Mouse (Mus musculus): ENCODE results near the gene Galnt7.

The Galnt7 gene

DNA sequence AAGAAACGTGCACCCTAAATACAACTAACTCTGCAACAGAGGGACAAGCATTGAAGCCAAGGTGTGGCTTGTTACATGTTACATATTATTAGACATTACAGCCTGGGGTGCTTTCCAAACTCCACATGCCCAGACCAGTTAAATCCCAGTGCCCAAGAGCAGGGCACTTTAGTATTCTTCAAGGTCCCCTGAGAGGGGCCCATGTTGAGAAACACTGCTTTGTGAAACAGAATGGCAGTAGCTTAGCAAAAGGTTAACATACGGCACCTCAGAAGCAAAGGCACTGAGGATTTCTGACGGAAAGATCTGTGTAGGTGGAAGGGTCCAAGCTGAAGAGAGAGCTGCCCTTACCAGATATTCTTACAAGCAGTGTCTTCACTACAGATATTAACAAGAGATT is 67.0 kb downstream of the Galnt7 start:
- DNase-seq (ENCODE audit: low read depth in 2 of 2, low spot score in 2 of 2): no peak

DNA sequence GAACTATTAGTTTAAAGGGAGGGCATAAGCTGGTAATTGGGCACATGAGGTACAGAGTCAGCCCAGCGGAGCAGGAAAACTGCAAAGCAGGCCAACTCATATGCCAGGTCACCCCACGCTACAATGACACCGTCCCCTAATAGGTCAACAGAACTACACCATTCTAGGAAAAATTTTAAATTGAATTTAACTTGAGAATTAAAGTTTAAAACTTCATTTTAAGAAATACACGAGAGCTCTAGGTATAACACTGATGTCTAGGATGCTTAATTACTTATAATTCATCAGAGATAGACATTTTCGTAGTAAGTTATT is 67.7 kb downstream of the Galnt7 start:
- DNase-seq (ENCODE audit: low read depth in 2 of 2, low spot score in 2 of 2): no peak

DNA sequence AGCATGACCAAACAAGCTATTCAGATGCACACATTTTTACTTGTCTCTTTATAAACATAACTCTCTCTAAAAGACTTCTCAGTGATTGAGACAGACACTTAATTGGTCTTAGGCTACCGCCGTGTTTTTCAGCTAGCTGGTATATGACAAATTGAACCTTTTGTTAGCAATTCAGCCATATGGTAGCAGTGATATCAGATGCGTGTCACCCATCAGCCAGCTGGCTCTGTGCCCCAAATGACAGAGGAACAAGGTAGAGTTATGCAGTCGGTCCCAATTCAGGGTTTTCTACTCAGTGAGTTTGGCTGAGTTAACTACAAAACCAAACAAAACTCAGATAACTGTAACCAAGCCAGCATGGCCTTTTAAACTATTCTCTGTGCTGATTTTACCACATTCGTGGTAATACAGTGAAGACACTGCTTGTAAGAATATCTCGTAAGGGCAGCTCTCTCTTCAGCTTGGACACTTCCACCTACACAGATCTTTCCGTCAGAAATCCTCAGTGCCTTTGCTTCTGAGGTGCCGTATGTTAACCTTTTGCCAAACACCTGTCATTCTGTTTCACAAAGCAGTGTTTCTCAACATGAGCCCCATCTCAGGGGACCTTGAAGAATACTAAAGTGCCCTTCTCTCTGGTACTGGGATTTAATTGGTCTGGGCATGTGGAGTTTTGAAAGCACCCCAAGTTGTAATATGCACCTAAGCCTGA is 68.3 kb downstream of the Galnt7 start:
- DNase-seq (ENCODE audit: low read depth in 2 of 2, low spot score in 2 of 2): no peak

DNA sequence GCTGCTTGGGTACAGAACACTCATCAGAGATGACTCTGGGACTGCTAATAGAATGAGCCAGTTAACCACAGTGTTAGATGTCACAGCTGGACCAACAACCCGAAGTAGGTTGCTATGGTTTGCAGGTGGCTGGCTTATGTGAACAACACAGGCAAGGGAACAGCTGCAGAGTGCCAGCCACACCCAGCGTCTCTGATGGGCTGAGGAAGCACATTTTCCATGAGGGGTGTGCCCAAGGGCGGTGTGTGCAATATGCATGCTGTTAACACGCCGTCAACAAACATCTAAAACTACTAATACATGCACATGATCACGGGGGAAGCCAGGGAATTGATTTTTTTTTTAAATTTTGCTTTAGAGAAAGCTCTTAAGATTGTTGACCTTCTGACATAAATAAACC is 73.0 kb downstream of the Galnt7 start:
- peak; percentile 6 to 16 for DNase-seq (ENCODE audit: low read depth in 2 of 2, low spot score in 2 of 2)

DNA sequence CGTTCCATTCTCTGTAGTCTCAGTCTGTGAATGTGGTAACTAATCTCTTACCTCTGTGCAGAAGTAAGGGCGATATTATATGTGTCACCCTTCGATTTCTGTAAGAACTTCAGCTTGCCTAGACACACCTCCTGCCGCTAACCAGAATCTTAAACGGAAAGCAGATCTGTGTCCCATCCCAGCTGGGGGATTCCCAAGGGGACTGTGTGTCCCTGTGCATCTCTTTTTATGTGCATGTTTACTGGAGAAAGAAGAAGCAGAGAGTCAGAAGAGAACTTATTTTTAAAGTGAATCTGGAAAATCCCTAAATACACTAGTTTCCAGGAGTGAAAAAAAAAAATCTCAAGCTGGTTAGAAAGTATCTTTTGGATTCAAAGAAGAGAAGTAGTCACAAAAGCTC is 75.5 kb downstream of the Galnt7 start:
- DNase-seq (ENCODE audit: low read depth in 2 of 2, low spot score in 2 of 2): no peak

DNA sequence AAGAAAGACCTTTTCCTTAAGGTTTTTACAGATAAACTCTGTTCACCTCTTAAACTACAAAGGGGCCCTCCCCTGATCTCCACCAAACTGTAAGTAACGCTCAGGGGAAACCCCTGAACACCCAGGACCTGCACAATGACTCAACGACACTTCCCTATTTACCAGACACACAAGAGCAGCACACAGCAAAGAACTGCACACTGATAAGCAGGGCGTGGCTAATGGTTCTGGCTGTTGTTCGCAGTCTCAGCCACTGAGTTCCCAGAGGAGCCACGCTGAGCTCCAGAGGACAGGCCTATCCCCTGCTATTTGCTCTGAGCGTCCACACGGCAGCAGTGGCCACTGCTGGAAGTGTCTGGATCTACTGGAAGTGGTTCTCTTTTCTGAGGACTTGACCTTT is 76.6 kb downstream of the Galnt7 start:
- peak; percentile 10 to 22 for DNase-seq (ENCODE audit: low read depth in 2 of 2, low spot score in 2 of 2)

DNA sequence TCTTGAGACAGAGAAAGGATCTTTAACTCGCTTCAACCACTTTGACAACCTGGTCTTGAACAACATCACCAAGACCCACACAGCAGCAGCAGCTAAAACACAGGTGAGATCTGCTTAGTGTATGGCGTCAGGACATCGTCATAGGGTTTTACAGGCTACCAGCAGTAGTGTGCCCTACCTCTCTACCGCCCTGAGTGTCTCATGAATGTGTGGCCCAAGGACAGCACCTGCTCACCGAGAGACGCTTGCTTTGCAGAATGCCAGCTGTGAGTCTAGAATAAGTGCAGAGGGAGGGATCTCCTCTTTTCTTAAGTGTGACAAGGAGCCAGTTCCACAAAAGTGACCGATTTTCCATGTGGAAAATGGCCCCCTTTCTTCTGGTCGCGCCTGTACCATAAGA is 77.5 kb downstream of the Galnt7 start:
- no peak for DNase-seq (ENCODE audit: low read depth in 2 of 2, low spot score in 2 of 2)

DNA sequence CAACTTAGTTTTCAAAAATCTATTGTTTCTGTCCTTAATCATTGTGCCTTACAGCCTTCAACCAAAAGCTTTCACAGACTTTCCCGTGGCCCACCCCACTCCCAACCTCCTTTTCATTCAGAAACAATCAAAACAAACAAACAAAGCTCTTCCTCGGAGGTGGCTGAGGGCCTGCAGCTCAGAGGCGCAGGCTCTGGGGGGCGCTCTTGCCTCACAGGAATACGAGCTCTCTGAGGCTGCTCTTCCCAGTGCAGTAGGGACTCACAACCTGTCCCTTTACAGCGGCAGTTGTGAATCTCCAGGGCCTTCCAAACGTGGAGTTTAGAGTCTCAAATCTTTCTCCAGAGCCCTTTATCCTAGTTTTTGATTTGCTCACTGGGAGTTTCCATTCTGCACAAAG is 78.4 kb downstream of the Galnt7 start:
- peak; percentile 61 to 71 for DNase-seq (ENCODE audit: low read depth in 2 of 2, low spot score in 2 of 2)

DNA sequence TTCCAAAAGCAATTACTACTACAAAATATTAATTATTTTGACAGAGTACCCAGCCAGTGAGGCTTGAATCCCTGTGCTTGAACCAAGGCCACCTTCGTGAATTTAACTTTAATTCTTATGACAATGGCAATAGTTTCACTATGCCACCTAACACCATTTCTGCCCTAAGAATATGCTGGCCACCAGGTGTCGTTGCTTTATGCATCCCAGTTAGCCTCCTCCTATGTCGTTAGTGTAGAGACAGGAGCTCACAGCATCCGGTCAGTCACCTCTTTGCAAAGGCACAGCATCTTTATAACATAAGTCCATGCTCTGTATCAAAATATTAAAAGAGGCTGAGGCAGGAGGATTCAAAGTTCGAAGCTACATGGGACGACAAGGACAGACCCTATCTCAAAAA is 79.0 kb downstream of the Galnt7 start:
- DNase-seq (ENCODE audit: low read depth in 2 of 2, low spot score in 2 of 2): no peak

DNA sequence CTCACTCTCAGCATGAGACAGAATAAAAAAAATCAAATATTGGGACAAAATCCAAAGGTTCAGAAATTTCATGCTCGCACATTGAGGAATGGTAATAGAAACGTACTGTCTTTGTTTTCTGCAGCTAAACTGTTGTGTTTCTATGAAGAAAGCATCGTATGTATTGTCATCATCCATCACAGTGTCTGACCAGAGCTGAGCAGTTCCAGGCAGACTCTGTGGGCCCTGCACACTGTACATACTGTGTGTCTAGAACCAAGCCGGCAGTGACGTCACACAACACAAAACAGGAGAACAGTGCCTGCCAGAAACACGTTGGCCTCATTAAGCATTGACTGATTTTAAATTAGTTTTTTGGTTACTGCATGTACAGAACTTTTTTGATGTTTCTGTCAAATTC is 82.9 kb downstream of the Galnt7 start:
- no peak for DNase-seq (ENCODE audit: low read depth in 2 of 2, low spot score in 2 of 2)

DNA sequence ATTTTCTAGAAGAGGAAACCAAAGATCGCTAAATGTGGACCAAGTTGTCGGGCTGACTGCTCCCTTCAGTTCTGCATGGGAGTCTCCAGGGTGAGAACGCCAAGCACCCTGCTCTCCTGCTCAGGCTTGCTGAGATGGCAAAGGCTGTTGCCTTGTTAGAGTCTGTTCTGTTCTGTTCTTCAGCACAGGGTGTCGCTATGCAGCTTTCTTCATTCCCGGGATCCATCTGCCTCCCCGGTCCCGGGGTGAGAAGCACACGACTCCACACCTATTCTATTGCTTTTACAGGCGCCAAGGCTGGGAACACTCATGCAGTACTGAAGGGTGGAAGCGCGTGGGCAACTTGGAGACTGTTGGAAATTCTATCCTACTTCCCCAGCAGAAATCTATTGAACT is 83.4 kb downstream of the Galnt7 start:
- DNase-seq (ENCODE audit: low read depth in 2 of 2, low spot score in 2 of 2): no peak

DNA sequence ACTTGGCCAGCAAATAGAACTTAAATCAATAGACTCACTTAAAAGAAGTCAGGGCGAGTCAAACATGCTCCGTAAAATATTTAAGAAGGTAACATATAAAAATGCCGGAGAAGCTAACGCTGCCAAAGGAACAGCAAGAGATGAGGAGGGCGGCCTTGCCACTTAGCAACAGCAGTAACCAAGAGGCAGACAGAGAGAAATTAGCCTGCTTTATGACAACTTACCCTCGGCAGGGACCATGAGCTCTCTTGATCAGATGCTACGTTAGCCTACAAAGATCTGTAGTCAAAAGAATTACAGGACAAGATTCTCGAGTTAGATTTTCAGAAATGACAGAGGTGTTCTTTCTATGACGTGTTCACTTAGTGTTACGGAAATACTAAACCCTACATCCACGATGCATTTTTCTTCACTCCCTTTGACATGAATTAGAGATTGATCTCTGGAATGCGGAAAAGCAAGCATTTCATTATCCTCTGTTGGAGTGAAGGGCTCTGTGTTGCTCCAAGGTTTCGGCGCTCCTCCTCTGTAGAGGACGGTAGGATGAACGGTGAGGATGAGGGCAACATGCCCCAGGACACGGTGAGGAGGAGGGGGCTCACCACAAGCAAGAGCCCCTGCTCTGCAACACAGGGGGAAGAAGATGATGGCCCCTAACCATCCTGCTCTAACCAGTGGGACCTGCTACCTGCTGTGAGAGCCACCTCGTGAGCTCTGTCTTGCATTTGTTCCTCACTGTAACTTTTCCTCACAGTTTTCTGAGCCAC is 84.0 kb downstream of the Galnt7 start:
- DNase-seq (ENCODE audit: low read depth in 2 of 2, low spot score in 2 of 2): no peak

DNA sequence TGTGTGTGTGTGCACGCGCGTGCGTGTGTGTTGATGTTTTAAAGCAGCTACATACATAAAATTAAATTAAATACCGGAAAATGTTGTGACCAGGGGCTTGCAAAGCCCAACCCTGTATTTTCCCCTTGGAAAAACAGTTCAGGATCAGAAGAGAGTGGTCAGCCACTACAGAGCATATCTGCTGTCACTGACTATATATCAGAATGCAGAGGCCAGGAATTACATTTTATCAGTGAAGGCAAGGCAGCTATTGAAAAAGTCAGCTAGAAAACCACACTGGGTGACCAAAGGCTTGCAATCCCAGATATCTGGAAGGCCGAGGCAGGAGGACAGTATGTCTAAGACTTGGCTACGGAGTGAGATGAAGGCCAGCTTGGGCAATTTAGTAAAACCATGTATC is 84.8 kb downstream of the Galnt7 start:
- no peak for DNase-seq (ENCODE audit: low read depth in 2 of 2, low spot score in 2 of 2)

DNA sequence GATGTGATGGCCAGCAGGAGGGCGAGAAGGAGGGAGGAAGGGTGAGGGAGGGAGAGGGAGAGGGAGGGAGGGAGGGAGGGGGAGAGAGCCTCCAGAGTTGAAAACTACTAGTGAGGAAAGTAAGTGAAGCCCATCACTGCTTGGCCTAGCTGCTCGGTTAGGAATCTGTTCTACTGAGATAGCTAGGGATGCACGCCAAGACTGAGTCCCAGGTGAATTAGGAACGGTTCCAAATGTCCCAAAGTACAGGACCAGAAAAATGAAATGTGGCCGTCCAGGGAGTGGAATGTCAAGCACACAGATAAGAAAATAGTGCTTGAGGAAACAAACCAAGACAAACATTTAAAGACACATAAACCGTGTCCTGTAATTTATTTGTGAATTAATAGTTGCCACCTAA is 87.8 kb downstream of the Galnt7 start:
- no peak for DNase-seq (ENCODE audit: low read depth in 2 of 2, low spot score in 2 of 2)

DNA sequence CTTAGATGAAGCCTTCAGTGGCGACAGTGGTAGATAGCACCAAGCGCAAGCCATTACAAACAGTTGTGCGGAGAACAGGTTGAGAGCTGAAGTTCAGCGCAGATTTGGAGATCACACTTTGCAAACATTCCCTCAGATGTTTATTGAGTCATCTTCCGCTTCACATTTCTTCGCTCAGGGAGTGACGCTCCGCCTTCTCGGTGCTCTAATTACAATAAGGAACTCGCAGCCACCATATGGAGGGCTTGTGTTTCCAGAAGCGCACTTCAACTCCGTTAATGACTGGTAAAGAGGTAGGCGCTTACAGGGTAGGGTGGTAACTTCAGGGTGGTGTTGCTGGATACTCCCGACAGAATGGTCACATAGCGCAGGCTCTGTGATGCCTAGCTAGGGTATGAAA is 89.1 kb downstream of the Galnt7 start:
- no peak for DNase-seq (ENCODE audit: low read depth in 2 of 2, low spot score in 2 of 2)

DNA sequence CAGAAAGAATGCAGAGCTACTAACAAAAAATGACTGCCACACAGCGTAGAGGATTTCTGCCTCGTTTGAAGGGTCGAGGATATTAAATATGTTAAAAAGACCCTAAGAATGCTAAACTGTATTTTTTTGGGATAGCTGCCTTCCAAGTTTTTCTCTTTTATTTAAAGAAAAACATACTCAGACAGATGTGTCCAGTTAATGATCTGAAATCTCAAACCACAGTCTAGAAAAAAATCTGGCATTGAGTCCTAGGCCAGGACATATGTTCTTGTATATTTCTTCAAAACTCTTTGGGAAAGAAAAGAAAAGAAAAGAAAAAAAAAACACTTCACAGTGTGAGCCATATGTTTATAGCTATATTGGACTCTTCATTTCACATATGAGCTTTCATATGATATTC is 90.1 kb downstream of the Galnt7 start:
- no peak for DNase-seq (ENCODE audit: low read depth in 2 of 2, low spot score in 2 of 2)

DNA sequence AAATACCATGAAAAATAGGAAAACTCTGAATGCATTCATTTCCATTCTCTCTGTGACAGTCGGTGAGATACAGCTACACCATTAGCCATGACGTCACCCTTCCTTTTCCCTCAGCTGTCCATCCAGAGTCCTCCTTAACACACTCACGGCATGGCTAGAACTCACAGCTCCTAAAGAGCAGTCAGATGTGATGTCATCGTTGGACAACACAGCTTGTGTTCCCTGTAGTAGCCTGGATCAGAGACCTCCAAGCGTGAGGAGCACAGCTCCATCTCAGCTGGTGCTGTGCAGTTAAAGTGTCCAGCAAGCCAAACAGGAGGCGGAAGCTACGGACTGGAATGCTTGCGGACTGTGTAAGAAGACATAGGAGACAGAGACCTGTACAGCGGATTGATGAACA is 91.9 kb downstream of the Galnt7 start:
- no peak for DNase-seq (ENCODE audit: low read depth in 2 of 2, low spot score in 2 of 2)

DNA sequence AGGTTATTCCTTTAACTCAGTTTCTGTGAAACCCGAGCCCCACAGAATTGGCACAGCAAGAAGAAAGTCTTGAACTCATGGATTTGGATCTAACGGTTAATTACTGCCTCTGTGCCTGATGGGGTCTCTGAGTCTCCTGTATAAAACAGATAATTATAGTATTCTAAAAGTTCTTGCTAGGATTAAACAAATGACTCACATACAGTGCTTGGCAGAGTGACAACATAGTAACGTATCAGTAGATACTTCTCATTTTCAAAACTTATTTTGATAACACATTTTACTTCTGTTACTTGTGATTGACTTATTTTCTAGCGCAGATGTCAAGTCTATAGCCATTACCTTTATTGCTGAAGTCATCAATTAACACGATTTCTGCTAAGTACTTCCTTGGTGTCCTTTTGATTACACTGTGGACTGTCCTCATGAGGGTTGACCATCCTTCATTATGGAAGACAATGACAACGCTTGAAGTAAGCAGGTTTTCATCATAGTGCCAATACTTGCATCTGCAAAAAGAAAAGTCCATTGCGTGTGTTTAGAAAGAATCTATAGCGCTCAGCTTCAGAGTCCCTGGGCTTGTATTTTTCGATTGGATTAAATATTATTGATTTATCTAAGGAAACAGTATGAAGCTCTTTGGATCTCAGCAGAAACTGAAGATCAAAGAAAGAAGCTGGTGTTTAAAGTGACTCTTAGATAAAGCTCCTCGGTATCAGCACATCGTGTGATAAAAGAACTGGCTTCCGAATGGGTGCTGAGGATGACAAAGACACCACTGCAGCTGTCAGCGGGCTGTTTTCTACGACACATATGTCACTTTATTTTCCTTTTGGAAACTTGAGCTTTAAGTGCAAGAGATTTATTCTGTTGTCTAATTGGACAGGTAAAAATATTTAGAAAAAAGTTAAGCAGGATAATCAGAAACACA is 100.5 kb downstream of the Galnt7 start:
- DNase-seq (ENCODE audit: low read depth in 2 of 2, low spot score in 2 of 2): no peak

DNA sequence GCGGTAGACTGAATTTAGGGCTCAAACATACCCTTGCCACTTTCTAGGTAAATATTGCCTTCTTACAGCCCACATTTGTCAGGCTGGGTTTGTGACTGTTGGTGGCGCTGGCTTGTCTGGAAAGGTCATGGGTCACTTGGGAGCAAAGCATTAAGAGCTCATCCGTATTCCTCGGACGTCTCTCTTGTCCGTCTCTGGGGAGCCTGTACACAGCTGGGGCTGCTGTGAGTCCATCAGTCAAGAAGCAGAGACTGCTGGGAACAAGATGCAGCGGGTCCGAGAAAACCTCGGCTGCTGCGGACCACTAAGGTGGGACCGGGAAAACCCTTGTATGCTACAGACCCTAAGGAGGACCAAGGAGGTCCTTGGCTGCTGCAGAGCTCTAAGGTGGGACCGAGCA is 105.3 kb downstream of the Galnt7 start:
- no peak for DNase-seq (ENCODE audit: low read depth in 2 of 2, low spot score in 2 of 2)

DNA sequence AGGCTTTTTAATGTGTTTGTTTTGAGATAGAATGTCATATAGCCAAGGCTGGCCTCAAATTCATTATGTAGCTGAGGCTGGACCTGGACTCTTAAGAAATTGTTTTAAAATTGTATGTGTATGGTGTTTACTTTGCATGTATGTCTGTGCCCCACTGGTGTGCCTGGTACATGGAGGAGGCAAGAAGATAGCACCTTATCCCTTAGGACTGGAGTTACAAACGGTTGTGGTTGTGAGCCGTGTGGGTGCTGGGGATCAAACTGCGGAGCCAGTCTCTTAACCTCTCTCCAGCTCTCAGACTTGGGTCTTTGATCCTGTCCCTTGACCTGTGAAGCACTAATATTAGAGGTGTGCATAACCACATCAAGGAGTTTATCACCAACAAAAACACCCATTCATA is 106.0 kb downstream of the Galnt7 start:
- no peak for DNase-seq (ENCODE audit: low read depth in 2 of 2, low spot score in 2 of 2)

DNA sequence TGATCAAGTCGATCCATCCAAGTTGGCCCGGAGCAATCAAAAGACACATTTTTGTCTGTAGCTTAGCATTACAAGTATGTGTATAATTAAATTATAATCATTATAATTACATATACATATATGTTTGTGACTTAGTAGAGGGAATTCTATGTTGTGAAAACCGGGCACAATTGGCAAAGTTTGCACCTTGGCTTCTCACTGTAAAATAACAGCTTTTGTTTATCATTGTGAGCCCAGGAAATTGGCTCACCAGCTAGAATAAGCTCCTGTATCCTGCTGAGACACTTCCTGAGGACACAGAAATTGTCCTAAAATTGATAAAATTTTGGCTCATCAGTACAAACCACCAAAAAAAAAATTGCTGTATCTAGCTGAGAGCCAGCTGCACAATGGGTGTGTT is 106.4 kb downstream of the Galnt7 start:
- no peak for DNase-seq (ENCODE audit: low read depth in 2 of 2, low spot score in 2 of 2)

DNA sequence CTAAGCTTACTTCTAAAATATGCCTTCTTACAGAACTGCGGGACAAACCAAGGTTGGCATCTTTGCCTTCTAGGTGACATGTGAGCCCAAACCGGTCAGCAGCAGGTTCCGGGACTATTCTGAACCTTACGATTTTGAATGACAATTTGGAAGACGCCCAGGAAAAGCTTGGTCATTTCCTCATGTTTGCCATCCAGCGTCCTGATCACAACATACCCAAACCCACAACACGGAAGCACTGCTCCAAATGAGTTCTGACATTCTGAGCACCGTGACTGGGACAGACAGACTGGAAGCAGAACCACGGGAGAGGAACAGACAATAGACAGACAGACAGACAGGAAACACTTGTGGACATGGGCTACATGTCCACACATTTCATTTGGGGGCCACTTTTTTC is 111.4 kb downstream of the Galnt7 start:
- no peak for DNase-seq (ENCODE audit: low read depth in 2 of 2, low spot score in 2 of 2)

All from CD8-positive naive resting alpha-beta T cell, adult 2 months (primary cell).